Mouse (Mus musculus) stomach, postnatal 0 days (tissue): Measurements from ENCODE around the gene Tnfsf15.

Experiments used
- CTCF ChIP-seq: IDR thresholded peaks from 2 replicates; pipeline ENCODE4 v1.5.1; 2016; ENCODE audit warnings: antibody characterized with exemption, low read depth, mild to moderate bottlenecking, moderate library complexity
- EP300 ChIP-seq: optimal IDR thresholded peaks from 2 replicates; pipeline ENCODE3; 2016; ENCODE audit warnings: antibody characterized with exemption

DNA sequence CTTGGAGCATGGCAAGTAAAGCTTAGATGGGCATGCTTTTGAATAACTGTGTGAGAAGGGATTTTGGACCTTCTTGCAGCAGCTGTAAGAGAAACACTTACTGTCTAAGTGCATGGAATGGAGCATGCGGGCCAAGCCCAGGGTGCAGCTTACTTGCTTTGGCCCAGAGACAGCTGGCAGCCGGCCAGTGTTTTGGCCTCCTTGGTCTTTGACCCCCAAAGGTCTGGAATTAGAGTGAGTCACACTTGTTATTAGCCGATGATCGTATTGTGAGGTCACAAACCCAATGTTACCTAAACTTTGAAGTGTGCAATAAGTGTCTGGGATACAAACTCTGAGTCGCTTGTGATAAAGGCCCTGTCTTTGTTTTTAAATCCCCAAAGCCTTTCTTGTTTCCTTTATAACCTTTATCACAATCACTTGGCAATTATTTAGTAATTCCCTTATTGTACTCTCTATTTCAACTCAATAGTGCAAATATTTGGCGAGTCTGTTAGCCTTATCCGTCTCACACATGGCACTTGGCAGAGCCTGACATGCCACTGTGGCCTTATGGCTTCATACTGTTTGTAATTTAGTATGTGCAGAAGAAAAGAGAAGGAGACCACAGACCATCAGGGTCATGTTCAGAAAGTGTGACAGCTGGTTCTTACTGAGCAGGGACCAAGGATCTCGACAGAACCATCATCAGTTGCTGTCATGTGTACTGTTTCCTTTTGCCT, 26.8 kb downstream of the Tnfsf15 start:
- no peak for TF ChIP-seq CTCF
- TF ChIP-seq EP300, result no peak
